Mouse (Mus musculus) hindbrain, embryonic 10.5 days (tissue): ENCODE results near the gene Tmem190. TPM values are rescaled to one million over a fixed set of nuclear protein-coding genes. Genes with fewer than 3 reads are reported as not detected.

ENCODE experiments used
- DNase-seq: peaks from one replicate; pipeline ENCODE4 v3.0.0-alpha.2; 2017; ENCODE audit warnings: low spot score
- H3K27ac ChIP-seq: fragments of 300-500 bp; sonication (generic); 2 replicates; pipeline ENCODE4 v1.5.1; 2016; ENCODE audit warnings: mild to moderate bottlenecking, moderate library complexity
- H3K27me3 ChIP-seq: fragments of 300-500 bp; sonication (generic); 2 replicates; pipeline ENCODE4 v1.6.1; 2016; ENCODE audit warnings: mild to moderate bottlenecking; ENCODE audit not compliant: poor library complexity, insufficient read depth, severe bottlenecking
- H3K36me3 ChIP-seq: fragments of 300-500 bp; sonication (generic); 2 replicates; pipeline ENCODE4 v1.6.1; 2016; ENCODE audit warnings: mild to moderate bottlenecking, moderate library complexity
- H3K4me1 ChIP-seq: fragments of 300-500 bp; sonication (generic); replicated peaks from 2 replicates; pipeline ENCODE4 v1.6.1; 2016; ENCODE audit warnings: mild to moderate bottlenecking
- H3K4me3 ChIP-seq: fragments of 300-500 bp; sonication (generic); 2 replicates; pipeline ENCODE4 v1.5.1; 2016; ENCODE audit warnings: mild to moderate bottlenecking, moderate library complexity
- H3K9me3 ChIP-seq: fragments of 300-500 bp; sonication (generic); 2 replicates; pipeline ENCODE4 v1.6.1; 2016; ENCODE audit warnings: mild to moderate bottlenecking, moderate library complexity
- WGBS: fragments of 180-500 bp; shearing (Covaris S2); methylation state at CpG from one replicate; pipeline ENCODE4 v1.1.7; 2016; 5-methylcytosine and 5-hydroxymethylcytosine counted together
- polyA plus RNA-seq: library from polyadenylated mRNA; unstranded; fragments of >200 nt; fragmentation: Nextera tagmentation; extraction: Ambion mirVana; gene quantifications from 2 replicates; pipeline ENCODE4 v1.2.1, GENCODE M21; 2016

Gene Tmem190
- polyA plus RNA-seq, 1 experiment from 2014 or later = not detected

DNA sequence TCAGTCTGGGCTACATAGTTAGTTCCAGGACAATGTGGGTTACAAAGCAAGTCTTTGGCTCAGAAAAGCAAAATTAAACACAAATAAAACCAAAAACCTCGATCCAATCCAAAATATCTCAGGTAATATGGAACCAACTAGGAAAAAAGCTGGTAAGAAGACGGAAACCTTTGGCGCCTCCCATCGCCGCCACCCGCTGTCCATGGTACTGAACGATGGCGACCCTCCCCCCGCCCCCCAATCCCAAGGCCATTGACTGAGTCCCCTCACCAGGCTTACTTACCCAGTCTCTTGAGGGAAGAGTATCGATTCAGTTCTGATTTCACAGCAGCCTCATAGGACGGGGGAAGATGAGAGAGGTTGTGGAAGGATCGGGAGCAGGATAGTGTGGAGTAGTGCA lies 47.7 kb downstream of the Tmem190 start:
- WGBS = 5% methylated on average over 12 of the region's 12 CpGs
- Histone ChIP-seq H3K27me3 (peaks cover 50% of the 10 kb centered on the region), H3K27ac (no peak overlapping the region), H3K4me3 (no peak overlapping the region), H3K9me3 (0 out of 2 replicates have a peak, but pooled peaks cover 5% of the 10 kb centered on the region), H3K4me1 (0 out of 2 replicates have a peak, but pooled peaks cover 4% of the 10 kb centered on the region), H3K36me3 (0 out of 2 replicates have a peak, but pooled peaks cover 4% of the 10 kb centered on the region)
- DNase-seq = no peak

Other genes with a start within 250 kb of the Tmem190 start
- 5.0 and 15.2 TPM in 2 replicates for gene Syt5, start 235.4 kb upstream of the Tmem190 start, polyA plus RNA-seq
- gene Ptprh, start 178.9 kb upstream of the Tmem190 start, polyA plus RNA-seq = not detected in 2 replicates
- 2.1 and 2.2 TPM in 2 replicates for gene Tmem86b, start 151.5 kb upstream of the Tmem190 start, polyA plus RNA-seq
- gene Ppp6r1, start 123.9 kb upstream of the Tmem190 start, polyA plus RNA-seq = 9.4 and 11.5 TPM in 2 replicates
- 131 and 139 TPM in 2 replicates for gene Hspbp1, start 97.9 kb upstream of the Tmem190 start, polyA plus RNA-seq
- gene Brsk1, start 92.3 kb upstream of the Tmem190 start, polyA plus RNA-seq = 1.7 and 2.8 TPM in 2 replicates
- 0.14 and 0.17 TPM in 2 replicates for gene Tmem150b, start 57.7 kb upstream of the Tmem190 start, polyA plus RNA-seq
- gene Kmt5c, start 42.8 kb upstream of the Tmem190 start, polyA plus RNA-seq = 94.8 and 106 TPM in 2 replicates
- 40.8 and 46.1 TPM in 2 replicates for gene Cox6b2, start 29.8 kb upstream of the Tmem190 start, polyA plus RNA-seq
- not detected in 2 replicates for gene Fam71e2, start 11.6 kb upstream of the Tmem190 start, polyA plus RNA-seq
- gene Il11, start 78 bp upstream of the Tmem190 start, polyA plus RNA-seq = 0.44 and 0.96 TPM in 2 replicates
- gene Tmem238, start 6.7 kb downstream of the Tmem190 start, polyA plus RNA-seq = 2.6 and 4.3 TPM in 2 replicates
- gene Rpl28, start 9.9 kb downstream of the Tmem190 start, polyA plus RNA-seq = 378 and 382 TPM in 2 replicates
- gene Ube2s, start 29.7 kb downstream of the Tmem190 start, polyA plus RNA-seq = 414 and 452 TPM in 2 replicates
- gene Shisa7, start 61.8 kb downstream of the Tmem190 start, polyA plus RNA-seq = 0.68 and 1.8 TPM in 2 replicates
- gene Isoc2b, start 87.3 kb downstream of the Tmem190 start, polyA plus RNA-seq = 2.6 and 3.3 TPM in 2 replicates
- 0.73 and 0.82 TPM in 2 replicates for gene Isoc2a, start 94.2 kb downstream of the Tmem190 start, polyA plus RNA-seq
- gene Gm36210, start 123.6 kb downstream of the Tmem190 start, polyA plus RNA-seq = not detected in 2 replicates
- 5.3 and 6.5 TPM in 2 replicates for gene Zfp628, start 132.3 kb downstream of the Tmem190 start, polyA plus RNA-seq
- 5.2 and 9.6 TPM in 2 replicates for gene Nat14, start 139.1 kb downstream of the Tmem190 start, polyA plus RNA-seq
- 1.0 and 1.7 TPM in 2 replicates for gene Ssc5d, start 142.8 kb downstream of the Tmem190 start, polyA plus RNA-seq
- gene Sbk2, start 181.5 kb downstream of the Tmem190 start, polyA plus RNA-seq = not detected in 2 replicates
- gene Sbk3, start 188.2 kb downstream of the Tmem190 start, polyA plus RNA-seq = 0.10 TPM in 1 of 2 replicates, not detected in the other
- gene Zfp579, start 213.2 kb downstream of the Tmem190 start, polyA plus RNA-seq = 31.8 and 43.1 TPM in 2 replicates
- 9.7 and 9.9 TPM in 2 replicates for gene Zfp524, start 231.5 kb downstream of the Tmem190 start, polyA plus RNA-seq
- 55.2 and 65.1 TPM in 2 replicates for gene Fiz1, start 231.8 kb downstream of the Tmem190 start, polyA plus RNA-seq
- 0.46 TPM in 1 of 2 replicates, not detected in the other for gene Gm44973, start 232.6 kb downstream of the Tmem190 start, polyA plus RNA-seq
- 6.5 and 9.0 TPM in 2 replicates for gene Zfp865, start 237.4 kb downstream of the Tmem190 start, polyA plus RNA-seq
- gene Ccdc106, start 237.6 kb downstream of the Tmem190 start, polyA plus RNA-seq = 5.4 and 7.9 TPM in 2 replicates